Mouse (Mus musculus) adrenal gland (tissue): ENCODE results near the gene Car6.

Experiments
- intact Hi-C: fragments of 180-260 bp; cut with DNase I; formaldehyde crosslinking; loops from one replicate; pipeline ENCODE4 v1.15.1; 2025

The Car6 gene

GRCm38 (mm10) chr4:150229747-150230390 is 28.7 kb upstream of the Car6 start:
- intact Hi-C loops = no loop called here

GRCm38 (mm10) chr4:150228581-150229348 is 27.6 kb upstream of the Car6 start:
- intact Hi-C loops = no loop called here

- intact Hi-C loops = no loop called here
Measured at GRCm38 (mm10) chr4:150226818-150227688, 25.9 kb upstream of the Car6 start.

DNA sequence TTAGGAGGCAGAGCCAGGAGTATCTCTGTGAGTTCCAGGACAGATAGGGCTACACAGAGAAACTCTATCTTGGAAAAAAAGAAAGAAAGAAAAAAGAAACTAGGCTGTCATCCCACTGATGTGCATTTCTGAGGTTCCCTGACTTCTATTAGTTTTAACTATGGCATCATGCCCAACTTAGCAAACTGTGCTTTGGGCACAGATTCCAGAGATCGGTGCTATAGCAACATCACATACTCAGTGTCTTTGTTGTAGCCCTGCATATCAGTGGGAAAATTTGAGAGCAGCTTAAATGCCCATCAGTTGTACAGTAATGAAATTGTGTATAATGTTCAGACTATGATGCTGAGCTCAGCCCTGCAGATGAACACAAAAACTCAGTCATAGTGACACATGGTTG is 24.6 kb upstream of the Car6 start:
- intact Hi-C loops = no loop called here

- intact Hi-C loops = no loop called here
Measured at GRCm38 (mm10) chr4:150223830-150224229, 22.7 kb upstream of the Car6 start.

DNA sequence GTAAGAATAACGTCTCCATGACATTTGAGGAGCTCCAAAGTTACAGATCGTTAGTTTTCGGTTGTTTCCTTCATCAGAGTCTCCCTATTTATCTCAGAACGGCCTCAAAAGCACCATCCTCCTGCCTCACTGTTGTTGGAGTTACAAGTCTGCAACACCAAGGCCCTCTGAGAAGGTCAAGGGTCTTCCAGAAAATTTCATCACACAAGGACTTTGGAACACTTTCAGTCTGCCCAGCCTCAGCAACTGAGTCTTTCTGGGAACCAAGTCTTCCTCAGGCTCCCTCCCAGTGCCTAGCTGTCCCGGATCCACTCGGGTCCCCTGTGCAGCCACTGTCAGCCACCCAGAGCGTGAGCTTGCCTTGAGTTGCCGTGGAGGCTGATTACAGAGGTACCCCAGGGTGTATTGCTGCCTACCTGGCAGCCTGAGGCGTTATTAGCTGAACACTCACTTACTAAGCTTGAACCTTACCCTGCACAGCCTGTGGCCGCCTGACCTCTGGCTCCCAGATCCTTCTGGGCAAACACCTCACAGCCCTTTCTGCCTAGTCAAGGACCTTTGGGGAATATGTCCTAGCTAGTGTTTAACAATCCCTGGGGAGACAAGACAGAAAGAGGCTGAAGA is 20.0 kb upstream of the Car6 start:
- intact Hi-C loops = no loop called here

GRCm38 (mm10) chr4:150220584-150220983 is 19.5 kb upstream of the Car6 start:
- intact Hi-C loops = no loop called here

DNA sequence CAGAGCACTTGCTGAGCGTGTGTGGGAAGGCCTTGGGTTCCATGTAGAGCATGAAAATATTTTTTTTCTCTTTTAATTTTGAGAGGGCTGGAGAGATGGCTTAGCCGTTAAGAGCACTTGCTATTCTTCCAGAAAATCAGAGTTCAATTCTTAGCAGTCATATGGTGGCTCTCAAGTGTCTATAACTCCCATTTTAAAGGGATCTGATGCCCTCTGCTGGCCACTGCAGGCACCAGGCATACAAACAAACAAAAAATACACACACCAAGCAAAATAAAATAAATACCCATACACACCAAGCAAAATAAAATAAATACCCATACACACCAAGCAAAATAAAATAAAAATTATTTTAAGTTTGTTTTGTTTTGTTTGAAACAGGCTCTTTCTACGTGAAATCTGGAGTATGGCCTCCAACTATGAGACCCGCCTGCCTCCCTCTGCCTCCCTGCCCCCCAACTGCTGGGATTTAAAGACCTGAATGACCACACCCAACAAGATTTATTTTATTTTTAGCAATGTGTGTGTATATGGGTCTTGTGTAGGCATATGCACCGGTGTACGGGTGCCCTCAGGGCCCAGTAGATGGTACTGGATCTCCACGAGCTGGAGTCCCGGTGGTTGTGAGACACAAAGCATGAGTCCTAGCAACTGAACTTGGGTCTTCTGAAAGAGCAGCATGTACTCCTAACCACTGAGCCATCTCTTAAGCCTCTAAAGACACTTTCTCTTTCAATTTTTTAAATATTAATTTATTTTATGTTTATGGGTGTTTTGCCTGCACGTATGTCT is 18.6 kb upstream of the Car6 start:
- intact Hi-C loops = loop anchor here (2.0 kb wide), 1 partner anchor 43 kb away; no protein-coding TSS in a partner anchor

DNA sequence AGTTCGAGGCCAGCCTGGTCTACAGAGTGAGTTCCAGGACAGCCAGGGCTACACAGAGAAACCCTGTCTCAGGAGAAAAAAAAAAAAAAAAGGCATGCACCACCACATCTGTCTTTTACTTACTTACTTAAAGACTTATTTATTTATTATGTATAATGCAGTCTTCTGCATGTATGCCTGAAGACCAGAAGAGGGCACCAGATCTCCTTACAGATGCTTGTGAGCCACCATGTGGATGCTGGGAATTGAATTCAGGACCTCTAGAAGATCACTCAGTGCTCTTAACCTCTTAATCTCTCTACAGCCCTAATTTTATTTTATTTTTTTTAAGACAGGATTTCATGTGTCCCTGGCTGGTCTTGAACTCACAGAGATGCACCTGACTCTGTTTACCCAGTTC is 16.8 kb upstream of the Car6 start:
- intact Hi-C loops = loop anchor here (2.0 kb wide), 1 partner anchor 41 kb away; no protein-coding TSS in a partner anchor

- intact Hi-C loops = no loop called here
Measured at GRCm38 (mm10) chr4:150217042-150217554, 16.0 kb upstream of the Car6 start.

DNA sequence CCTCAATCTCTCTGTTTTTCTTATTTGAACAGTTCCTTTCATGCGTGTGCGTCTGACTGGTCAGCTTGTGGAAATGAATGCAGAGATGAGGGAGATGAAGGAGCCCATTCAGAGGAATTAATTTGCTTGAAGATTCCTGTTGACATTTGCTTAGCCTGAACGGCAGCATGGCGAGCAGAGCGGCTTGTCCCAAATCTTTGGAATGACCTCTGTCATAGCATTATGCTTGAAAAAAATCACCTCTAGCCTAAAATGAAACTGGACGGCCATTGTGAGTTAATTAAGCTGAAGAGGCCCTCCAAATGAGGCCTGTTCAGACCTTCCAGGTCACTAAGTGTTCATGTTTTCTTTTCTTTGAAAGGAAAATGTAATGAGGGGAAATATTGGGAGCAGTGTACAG is 15.3 kb upstream of the Car6 start:
- intact Hi-C loops = no loop called here

DNA sequence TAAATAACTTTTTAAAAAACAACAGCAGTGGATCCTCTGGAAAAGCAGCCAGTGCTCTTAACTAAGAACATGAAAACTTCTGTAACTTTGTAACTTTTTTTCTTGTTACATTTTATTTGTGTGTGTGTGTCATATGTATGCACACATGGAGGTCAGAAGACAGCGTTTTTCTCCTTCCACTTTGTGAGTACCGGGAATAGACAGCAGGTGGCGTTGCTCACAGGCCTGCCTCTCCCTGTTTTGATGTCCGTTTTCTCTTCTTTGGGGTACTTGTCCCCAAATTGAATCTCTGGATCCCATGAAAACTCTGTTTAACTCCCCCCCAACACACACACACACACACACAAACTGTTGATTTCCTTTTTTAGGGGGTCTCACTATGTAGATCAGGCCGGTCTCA is 12.8 kb upstream of the Car6 start:
- intact Hi-C loops = loop anchor here (5.0 kb wide), 1 partner anchor 33 kb away; no protein-coding TSS in a partner anchor

- intact Hi-C loops = loop anchor here (5.0 kb wide), 1 partner anchor 35 kb away; no protein-coding TSS in a partner anchor
Measured at GRCm38 (mm10) chr4:150212553-150212971, 11.4 kb upstream of the Car6 start.

DNA sequence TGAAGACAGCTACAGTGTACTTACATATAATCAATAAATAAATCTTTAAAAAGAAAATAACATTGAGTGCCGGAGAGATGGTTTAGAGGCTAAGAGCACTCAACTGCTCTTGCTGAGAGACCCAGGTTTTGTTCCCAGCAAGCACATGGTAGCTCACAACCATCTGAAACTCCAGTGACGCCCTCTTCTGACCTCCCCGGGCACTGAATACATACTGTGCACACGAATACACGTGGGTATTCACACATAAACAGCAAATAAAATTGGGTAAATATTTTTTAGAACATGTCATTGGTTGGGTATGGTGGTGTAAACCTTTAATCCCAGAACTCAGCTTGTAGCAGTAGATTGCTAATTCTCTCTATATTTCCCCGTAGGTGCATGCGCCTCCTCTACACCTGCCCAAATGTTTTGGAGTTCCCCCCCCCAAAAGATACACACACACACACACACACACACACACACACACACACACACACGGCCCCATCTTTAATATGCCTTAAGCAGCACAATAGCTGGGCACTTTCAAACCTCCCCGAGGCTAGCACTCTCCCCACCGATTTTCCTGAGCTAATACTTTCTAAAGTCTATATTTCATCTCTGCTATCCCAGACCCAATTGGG is 10.9 kb upstream of the Car6 start:
- intact Hi-C loops = loop anchor here (5.0 kb wide), 1 partner anchor 35 kb away; no protein-coding TSS in a partner anchor

- intact Hi-C loops = loop anchor here (5.0 kb wide), 1 partner anchor 37 kb away; no protein-coding TSS in a partner anchor
Measured at GRCm38 (mm10) chr4:150210306-150210705, 9.2 kb upstream of the Car6 start.

DNA sequence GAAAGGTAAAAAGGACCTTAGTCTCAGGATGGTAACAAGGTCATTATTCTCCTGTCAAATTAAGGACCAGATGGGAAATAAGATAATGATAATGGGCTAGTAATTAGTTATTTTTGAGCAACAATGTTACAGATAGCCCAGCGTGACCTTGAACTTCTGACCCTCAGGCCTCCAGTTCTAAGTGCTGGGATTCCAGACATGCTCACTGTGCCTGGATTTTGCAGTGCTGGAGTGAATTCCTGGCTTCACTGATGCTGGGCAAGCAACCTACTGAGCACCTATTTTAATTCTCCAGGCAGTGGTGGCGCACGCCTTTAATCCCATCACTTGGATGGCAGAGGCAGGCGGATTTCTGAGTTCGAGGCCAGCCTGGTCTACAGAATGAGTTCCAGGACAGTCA is 8.6 kb upstream of the Car6 start:
- intact Hi-C loops = loop anchor here (5.0 kb wide), 1 partner anchor 38 kb away; no protein-coding TSS in a partner anchor

GRCm38 (mm10) chr4:150204877-150205276 is 3.7 kb upstream of the Car6 start:
- intact Hi-C loops = no loop called here

GRCm38 (mm10) chr4:150202702-150203101 is 1.6 kb upstream of the Car6 start:
- intact Hi-C loops = no loop called here

DNA sequence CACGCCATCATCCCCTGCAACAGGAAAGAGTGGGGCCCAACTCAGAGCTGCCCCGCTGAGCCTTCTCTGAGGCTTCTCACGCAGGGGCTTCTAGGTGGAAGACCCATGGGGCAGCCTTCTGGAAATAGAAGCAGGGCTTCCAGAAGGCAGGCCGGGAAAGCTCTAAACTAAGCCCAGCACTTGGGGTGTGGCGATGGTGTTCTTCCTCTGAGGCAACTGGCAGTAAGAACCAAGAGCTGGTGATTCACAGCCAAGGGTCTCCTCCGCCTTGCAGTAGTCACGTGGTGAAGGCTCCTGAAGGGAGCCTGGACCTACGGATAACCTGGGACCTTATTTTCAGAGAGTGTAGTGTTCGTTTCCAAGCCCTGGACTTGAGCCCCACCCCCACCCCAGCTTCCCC is 2.9 kb downstream of the Car6 start:
- intact Hi-C loops = no loop called here
